Mouse (Mus musculus): Measurements from ENCODE around the gene Ascl3.

DNA sequence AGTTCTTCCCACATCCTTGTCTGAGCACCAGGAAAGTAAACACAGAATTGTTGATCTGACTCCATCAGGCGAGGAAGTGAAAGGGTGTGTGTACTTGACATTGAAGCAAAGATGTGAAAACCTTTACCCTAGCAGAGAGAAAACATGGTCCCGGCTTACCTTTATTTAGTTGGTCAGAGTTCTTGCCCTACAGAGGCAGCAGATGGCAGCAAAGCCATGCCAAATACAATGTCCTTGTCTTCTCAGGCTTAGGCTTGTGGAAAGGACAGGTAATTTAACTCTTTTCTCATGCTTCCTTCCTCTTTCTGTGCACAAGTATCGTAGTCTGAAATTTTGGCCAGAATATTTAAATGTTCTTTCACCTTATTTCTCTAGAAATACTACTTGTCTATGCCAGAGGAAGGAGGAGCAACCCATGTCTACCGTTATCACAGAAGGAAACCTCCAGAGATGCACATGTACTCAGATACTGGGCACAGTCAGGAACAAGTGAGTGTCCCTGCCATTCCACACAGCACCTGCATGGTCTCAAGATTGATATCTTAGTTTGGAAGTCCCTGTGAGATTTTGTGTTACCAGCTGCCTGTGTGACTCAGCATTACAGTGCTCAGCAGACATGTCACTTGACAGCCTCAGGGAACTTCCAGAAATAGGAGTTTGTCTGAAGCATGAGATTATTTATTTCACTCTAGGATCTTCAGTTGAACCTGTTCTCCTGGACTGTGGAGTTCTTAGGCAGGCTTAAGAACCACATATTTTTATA is 24.3 kb downstream of the Ascl3 start:
- TF ChIP-seq CTCF (IDR thresholded peaks at IDR 0.05; ENCODE audit: low read depth, low read length) (no peak), POLR2A (IDR thresholded peaks at IDR 0.05; ENCODE audit: insufficient read depth, low read length) (no peak)
